Mouse (Mus musculus): ENCODE measurements at regions not wholly inside any gene's neighbourhood (a gene's known extent, or its start where the extent isn't known, plus 50 kb on each side); places are given as distances from the start of the nearest gene placed in this dataset.
"Not testable (repeated sequence)": the region's sequence is repeated elsewhere in the genome, so short reads cannot be mapped to it uniquely, and the experiment has no call there.

DNA sequence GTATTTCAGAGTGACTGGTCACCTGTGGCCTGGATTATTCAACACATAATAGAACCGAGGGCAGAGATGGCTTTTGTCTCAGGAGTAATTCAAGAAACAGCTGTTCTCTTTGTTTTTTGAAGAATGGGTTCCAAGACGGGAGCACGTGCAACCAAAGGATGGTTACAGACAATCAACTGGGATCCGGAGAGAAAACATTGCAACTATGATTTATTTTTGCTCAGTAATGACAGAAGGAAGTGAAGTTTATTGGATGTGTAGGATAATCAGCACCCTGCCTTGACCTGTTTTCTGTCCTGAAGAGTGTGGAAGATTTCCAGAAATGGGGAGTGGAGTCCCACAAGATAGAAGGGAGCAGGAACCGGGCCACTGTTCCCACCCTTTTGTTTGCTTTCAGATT lies 70.8 kb downstream of the Dusp6 start:
- no peaks in the 10 kb centered on the region for H3K27me3 ChIP-seq (replicated peaks; ENCODE audit: insufficient read depth, low read length)
- no peaks in the 10 kb centered on the region for H3K4me1 ChIP-seq (ENCODE audit: insufficient read depth, low read depth, low read length)
- 61% methylated on average over 5 of the region's 5 CpGs for WGBS
- TF ChIP-seq CTCF (IDR thresholded peaks at IDR 0.05), result no peak
- TF ChIP-seq EP300 (IDR thresholded peaks at IDR 0.05), result no peak
- no peak overlapping the region for H3K4me3 ChIP-seq (ENCODE audit: low read depth, low read length)
- H3K4me2 ChIP-seq (replicated peaks; ENCODE audit: low read depth, low read length), result no peak overlapping the region
- no peaks in the 10 kb centered on the region for H3K36me3 ChIP-seq (ENCODE audit: insufficient read depth, low read length)
- no peak overlapping the region for H3K9ac ChIP-seq (replicated peaks; ENCODE audit: low read depth)
- H3K27ac ChIP-seq (ENCODE audit: low read length), result no peak overlapping the region
- ATAC-seq, result no peak
- no peak for DNase-seq (ENCODE audit: low spot score)
- H3K9me3 ChIP-seq (ENCODE audit: low read length), result no peaks in the 10 kb centered on the region

DNA sequence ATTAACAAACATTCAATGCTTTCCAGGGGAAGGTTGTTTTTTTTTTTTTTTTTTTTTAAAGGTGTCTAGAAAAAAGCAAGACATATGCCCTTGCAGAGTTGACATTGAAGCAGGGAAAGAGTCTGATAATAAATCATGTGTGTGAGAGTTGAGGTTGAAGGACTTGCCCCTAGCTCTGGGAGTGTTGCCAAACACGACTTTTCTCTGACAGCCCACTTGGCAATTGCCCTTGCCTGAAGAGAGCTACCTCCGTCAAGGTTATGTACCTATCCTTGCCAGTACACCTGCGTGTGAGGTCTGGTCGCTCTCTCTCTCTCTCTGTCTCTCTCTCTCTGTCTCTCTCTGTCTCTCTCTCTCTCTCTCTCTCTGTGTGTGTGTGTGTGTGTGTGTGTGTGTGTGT lies 73.1 kb downstream of the Dusp6 start:
- no peak overlapping the region for H3K4me3 ChIP-seq (ENCODE audit: low read depth, low read length)
- H3K36me3 ChIP-seq (ENCODE audit: insufficient read depth, low read length), result no peaks in the 10 kb centered on the region
- H3K4me2 ChIP-seq (replicated peaks; ENCODE audit: low read depth, low read length), result no peak overlapping the region
- no peak overlapping the region for H3K9ac ChIP-seq (replicated peaks; ENCODE audit: low read depth)
- no peak for ATAC-seq
- no peaks in the 10 kb centered on the region for H3K27me3 ChIP-seq (replicated peaks; ENCODE audit: insufficient read depth, low read length)
- H3K4me1 ChIP-seq (ENCODE audit: insufficient read depth, low read depth, low read length), result no peaks in the 10 kb centered on the region
- 35% methylated on average over 4 of the region's 4 CpGs for WGBS
- no peak overlapping the region for H3K27ac ChIP-seq (ENCODE audit: low read length)
- DNase-seq (ENCODE audit: low spot score), result peak; percentile 6
- TF ChIP-seq CTCF (IDR thresholded peaks at IDR 0.05) (no peak), EP300 (IDR thresholded peaks at IDR 0.05) (no peak)
- H3K9me3 ChIP-seq (ENCODE audit: low read length), result no peaks in the 10 kb centered on the region

DNA sequence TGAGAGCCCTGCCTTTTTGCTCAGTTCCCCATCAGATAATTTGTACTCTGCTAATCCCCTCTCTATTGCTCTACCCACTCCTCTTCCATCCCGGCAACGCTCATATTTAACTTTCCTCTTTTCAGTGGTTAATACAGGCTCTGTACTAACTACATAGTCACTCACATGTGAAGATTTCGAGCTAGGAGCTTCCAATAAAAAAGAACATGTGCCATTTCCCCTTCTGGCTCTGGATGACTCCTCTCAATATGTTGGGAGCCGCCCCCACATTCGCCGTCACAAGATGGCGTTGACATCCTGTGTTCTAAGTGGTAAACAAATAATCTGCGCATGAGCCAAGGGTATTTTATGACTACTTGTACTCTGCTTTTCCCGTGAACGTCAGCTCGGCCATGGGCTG lies 75.8 kb downstream of the Dusp6 start:
- H3K9ac ChIP-seq (replicated peaks; ENCODE audit: low read depth); H3K4me2 ChIP-seq (replicated peaks; ENCODE audit: low read depth, low read length); ATAC-seq; H3K9me3 ChIP-seq (ENCODE audit: low read length); H3K27me3 ChIP-seq (replicated peaks; ENCODE audit: insufficient read depth, low read length); H3K4me3 ChIP-seq (ENCODE audit: low read depth, low read length); H3K4me1 ChIP-seq (ENCODE audit: insufficient read depth, low read depth, low read length); H3K36me3 ChIP-seq (ENCODE audit: insufficient read depth, low read length); H3K27ac ChIP-seq (ENCODE audit: low read length); DNase-seq (ENCODE audit: low spot score): not testable (repeated sequence)
- WGBS, result 93% methylated on average over 7 of the region's 11 CpGs

DNA sequence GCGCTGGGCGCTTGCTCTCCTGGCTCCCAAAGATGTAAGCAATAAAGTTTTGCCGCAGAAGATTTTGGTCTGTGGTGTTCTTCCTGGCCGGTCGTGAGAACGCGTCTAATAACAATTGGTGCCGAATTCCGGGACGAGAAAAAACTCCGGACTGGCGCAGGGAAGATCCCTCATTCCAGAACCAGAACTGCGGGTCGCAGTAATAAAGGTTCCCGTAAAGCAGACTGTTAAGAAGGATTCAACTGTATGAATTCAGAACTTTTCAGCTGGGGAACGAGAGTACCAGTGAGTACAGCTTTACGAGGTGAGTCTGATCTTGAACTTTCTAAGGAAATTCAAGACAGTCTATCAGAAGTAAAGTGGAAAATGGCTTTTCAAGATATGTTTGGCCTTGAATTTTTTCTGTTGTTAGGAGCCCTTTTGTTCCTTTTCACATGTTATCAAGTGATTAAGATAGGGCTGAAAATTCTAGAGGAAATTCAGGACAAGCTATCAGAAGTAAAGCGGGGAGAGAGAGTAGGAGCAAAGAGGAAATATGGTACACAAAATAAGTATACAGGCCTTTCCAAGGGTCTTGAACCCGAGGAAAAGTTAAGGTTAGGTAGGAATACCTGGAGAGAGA lies 76.4 kb downstream of the Dusp6 start:
- not testable (repeated sequence) for H3K9ac ChIP-seq (replicated peaks; ENCODE audit: low read depth); H3K36me3 ChIP-seq (ENCODE audit: insufficient read depth, low read length); DNase-seq (ENCODE audit: low spot score); H3K4me3 ChIP-seq (ENCODE audit: low read depth, low read length); ATAC-seq; H3K9me3 ChIP-seq (ENCODE audit: low read length); H3K4me1 ChIP-seq (ENCODE audit: insufficient read depth, low read depth, low read length); H3K27me3 ChIP-seq (replicated peaks; ENCODE audit: insufficient read depth, low read length); H3K4me2 ChIP-seq (replicated peaks; ENCODE audit: low read depth, low read length); H3K27ac ChIP-seq (ENCODE audit: low read length)
- WGBS, result 96% methylated on average over 8 of the region's 19 CpGs

DNA sequence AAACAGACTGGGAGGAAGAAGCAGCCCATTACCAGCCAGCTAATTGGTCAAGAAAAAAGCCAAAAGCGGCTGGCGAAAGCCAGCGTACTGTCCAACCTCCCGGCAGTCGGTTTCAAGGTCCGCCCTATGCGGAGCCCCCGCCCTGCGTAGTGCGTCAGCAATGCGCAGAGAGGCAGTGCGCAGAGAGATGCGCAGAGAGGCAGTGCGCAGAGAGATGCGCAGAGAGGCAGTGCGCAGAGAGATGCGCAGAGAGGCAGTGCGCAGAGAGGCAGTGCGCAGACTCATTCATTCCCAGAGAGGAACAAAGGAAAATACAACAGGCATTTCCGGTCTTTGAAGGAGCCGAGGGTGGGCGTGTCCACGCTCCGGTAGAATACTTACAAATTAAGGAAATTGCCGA lies 77.0 kb downstream of the Dusp6 start:
- not testable (repeated sequence) for H3K4me3 ChIP-seq (ENCODE audit: low read depth, low read length); ATAC-seq; H3K9ac ChIP-seq (replicated peaks; ENCODE audit: low read depth); H3K4me1 ChIP-seq (ENCODE audit: insufficient read depth, low read depth, low read length); H3K9me3 ChIP-seq (ENCODE audit: low read length); DNase-seq (ENCODE audit: low spot score); H3K4me2 ChIP-seq (replicated peaks; ENCODE audit: low read depth, low read length); H3K27ac ChIP-seq (ENCODE audit: low read length); H3K36me3 ChIP-seq (ENCODE audit: insufficient read depth, low read length); H3K27me3 ChIP-seq (replicated peaks; ENCODE audit: insufficient read depth, low read length)
- no CpG with 5 or more reads among the region's 25 CpGs for WGBS

DNA sequence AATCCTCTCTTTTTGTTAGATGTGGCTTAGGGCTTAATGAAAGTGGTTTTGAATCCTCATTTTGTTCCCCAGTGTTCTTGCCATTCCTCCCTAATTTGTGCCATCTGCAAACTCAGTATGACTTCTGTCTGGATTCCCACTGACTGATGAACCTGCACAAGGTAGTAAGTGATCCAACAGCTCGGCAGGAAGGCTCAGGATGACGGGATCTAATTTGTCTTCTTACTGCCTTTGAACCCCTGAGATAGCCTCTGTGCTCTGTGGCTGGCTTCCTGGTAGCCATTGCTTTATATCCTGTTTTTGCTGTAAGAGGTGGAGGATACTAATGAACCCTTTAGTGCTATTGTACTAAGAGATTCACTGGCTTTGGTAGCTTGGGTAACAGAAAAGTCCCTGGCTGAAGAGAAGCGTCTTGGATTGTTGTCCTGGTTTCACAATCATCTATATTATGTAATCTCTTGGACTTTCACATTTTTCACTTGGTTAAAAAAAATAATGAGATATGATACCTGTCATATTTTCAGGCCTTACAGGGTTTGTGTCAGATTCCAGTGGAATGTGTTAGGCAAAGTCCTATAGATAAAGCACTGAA lies 86.2 kb downstream of the Dusp6 start:
- Histone ChIP-seq H3K4me3 (ENCODE audit: low read depth, low read length) (no peak overlapping the region), H3K4me2 (replicated peaks; ENCODE audit: low read depth, low read length) (no peak overlapping the region), H3K4me1 (ENCODE audit: insufficient read depth, low read depth, low read length) (no peaks in the 10 kb centered on the region), H3K9me3 (ENCODE audit: low read length) (no peaks in the 10 kb centered on the region), H3K27ac (ENCODE audit: low read length) (no peak overlapping the region), H3K27me3 (replicated peaks; ENCODE audit: insufficient read depth, low read length) (no peaks in the 10 kb centered on the region), H3K36me3 (ENCODE audit: insufficient read depth, low read length) (no peaks in the 10 kb centered on the region), H3K9ac (replicated peaks; ENCODE audit: low read depth) (no peak overlapping the region)
- DNase-seq (ENCODE audit: low spot score) (peak; percentile 40), ATAC-seq (no peak)
- TF ChIP-seq CTCF (IDR thresholded peaks at IDR 0.05) (no peak), EP300 (IDR thresholded peaks at IDR 0.05) (no peak)
- 52% methylated on average over 3 of the region's 3 CpGs for WGBS
